Mouse (Mus musculus): ENCODE data around the gene Dctd.

Dctd gene

GRCm38 (mm10) chr8:48098792-48099191 is at the start of gene Dctd:
Gene Dctd, plus strand, starts transcription at chr8:48099092.
- no peak for DNase-seq (ENCODE audit: low read depth, low spot score)

GRCm38 (mm10) chr8:48053611-48054010 is 45.3 kb upstream of the Dctd start:
- no peak for DNase-seq (ENCODE audit: low read depth, low spot score)

- DNase-seq (ENCODE audit: low read depth, low spot score): no peak
Observed at GRCm38 (mm10) chr8:48063526-48064072, 35.3 kb upstream of the Dctd start.

- no peak for DNase-seq (ENCODE audit: low read depth, low spot score)
Observed at GRCm38 (mm10) chr8:48074149-48074548, 24.7 kb upstream of the Dctd start.

GRCm38 (mm10) chr8:48082343-48082742 is 16.5 kb upstream of the Dctd start:
- DNase-seq (ENCODE audit: low read depth, low spot score): no peak

GRCm38 (mm10) chr8:48090661-48091060 is 8.2 kb upstream of the Dctd start:
- no peak for DNase-seq (ENCODE audit: low read depth, low spot score)

- DNase-seq (ENCODE audit: low read depth, low spot score): no peak
Observed at GRCm38 (mm10) chr8:48095378-48095777, 3.5 kb upstream of the Dctd start.

GRCm38 (mm10) chr8:48097131-48097794 is 1.6 kb upstream of the Dctd start:
- DNase-seq (ENCODE audit: low read depth, low spot score): no peak

- no peak for DNase-seq (ENCODE audit: low read depth, low spot score)
Observed at GRCm38 (mm10) chr8:48098081-48098639, 732 bp upstream of the Dctd start.

GRCm38 (mm10) chr8:48100100-48100787 is 1.4 kb downstream of the Dctd start:
- DNase-seq (ENCODE audit: low read depth, low spot score): no peak

- DNase-seq (ENCODE audit: low read depth, low spot score): no peak
Observed at GRCm38 (mm10) chr8:48109373-48109855, 10.5 kb downstream of the Dctd start.

- DNase-seq (ENCODE audit: low read depth, low spot score): no peak
Observed at GRCm38 (mm10) chr8:48109856-48110780, 11.2 kb downstream of the Dctd start.

GRCm38 (mm10) chr8:48114591-48114990 is 15.7 kb downstream of the Dctd start:
- DNase-seq (ENCODE audit: low read depth, low spot score): no peak

GRCm38 (mm10) chr8:48122991-48123390 is 24.1 kb downstream of the Dctd start:
- DNase-seq (ENCODE audit: low read depth, low spot score): no peak

GRCm38 (mm10) chr8:48124857-48125256 is 26.0 kb downstream of the Dctd start:
- no peak for DNase-seq (ENCODE audit: low read depth, low spot score)

- no peak for DNase-seq (ENCODE audit: low read depth, low spot score)
Observed at GRCm38 (mm10) chr8:48126954-48127353, 28.1 kb downstream of the Dctd start.

GRCm38 (mm10) chr8:48130266-48130665 is 31.4 kb downstream of the Dctd start:
- no peak for DNase-seq (ENCODE audit: low read depth, low spot score)

- DNase-seq (ENCODE audit: low read depth, low spot score): no peak
Observed at GRCm38 (mm10) chr8:48133321-48133720, 34.4 kb downstream of the Dctd start.

- DNase-seq (ENCODE audit: low read depth, low spot score): no peak
Observed at GRCm38 (mm10) chr8:48136804-48137650, 38.1 kb downstream of the Dctd start.

GRCm38 (mm10) chr8:48137651-48137937 is 38.7 kb downstream of the Dctd start:
- DNase-seq (ENCODE audit: low read depth, low spot score): no peak

GRCm38 (mm10) chr8:48141023-48141422 is 42.1 kb downstream of the Dctd start:
- DNase-seq (ENCODE audit: low read depth, low spot score): no peak

Data from c-Kit-negative CD71-positive TER-119-positive erythroid progenitor cells, embryonic 14.5 days (primary cell).